Mouse (Mus musculus): ENCODE data around the gene Ap2m1.

GRCm38 (mm10) chr16:20589366-20589938 lies 54.2 kb downstream of the Ap2m1 start, which contains the start of gene Vwa5b2:
- TF ChIP-seq POLR2A (IDR thresholded peaks at IDR 0.05; ENCODE audit: borderline replicate concordance, insufficient read depth, low read length) (no peak), CTCF (IDR thresholded peaks at IDR 0.05; ENCODE audit: borderline replicate concordance, insufficient read depth, low read depth, low read length) (no peak)
